Mouse (Mus musculus): Measurements from ENCODE around the gene Acox1. TPM values are rescaled to one million over a fixed set of nuclear protein-coding genes. Genes with fewer than 3 reads are reported as not detected.

The Acox1 gene
- polyA plus RNA-seq, 1 experiment: 67.9 TPM

- 75% methylated on average over 9 of the region's 9 CpGs for WGBS
- TF ChIP-seq CTCF (IDR thresholded peaks at IDR 0.05; ENCODE audit: insufficient read depth, low read length): no peak
- no peak for TF ChIP-seq POLR2A (IDR thresholded peaks at IDR 0.05; ENCODE audit: borderline replicate concordance, extremely low read depth, low read depth, low read length)
- DNase-seq: no peak
- Histone ChIP-seq H3K4me1 (ENCODE audit: control insufficient read depth, insufficient read depth, low read length) (peaks cover 23% of the 10 kb centered on the region), H3K4me3 (replicated peaks; ENCODE audit: extremely low read depth, low read depth, low read length) (no peak overlapping the region)
Observed at GRCm38 (mm10) chr11:116127986-116128385, 70.9 kb downstream of the Acox1 start.

- TF ChIP-seq CTCF (IDR thresholded peaks at IDR 0.05; ENCODE audit: insufficient read depth, low read length): no peak
- no peak for TF ChIP-seq POLR2A (IDR thresholded peaks at IDR 0.05; ENCODE audit: borderline replicate concordance, extremely low read depth, low read depth, low read length)
- Histone ChIP-seq H3K4me3 (replicated peaks; ENCODE audit: extremely low read depth, low read depth, low read length) (no peak within 1 kb of the TSS), H3K4me1 (ENCODE audit: control insufficient read depth, insufficient read depth, low read length) (peaks cover 23% of the 10 kb centered on the region)
- 46% methylated on average over 23 of the region's 23 CpGs for WGBS
- DNase-seq: no peak
Observed at GRCm38 (mm10) chr11:116127156-116127980, 71.5 kb downstream of the Acox1 start, which contains the start of gene Trim47. Gene Trim47, minus strand, starts transcription at chr11:116127210.

- 95% methylated on average over 15 of the region's 15 CpGs for WGBS
Observed at GRCm38 (mm10) chr11:116126261-116126660, 72.6 kb downstream of the Acox1 start.

More at GRCm38 (mm10) chr11:116126261-116126660, 72.6 kb downstream of the Acox1 start:
- Histone ChIP-seq H3K4me1 (ENCODE audit: control insufficient read depth, insufficient read depth, low read length) (peaks cover 20% of the 10 kb centered on the region), H3K4me3 (replicated peaks; ENCODE audit: extremely low read depth, low read depth, low read length) (no peak overlapping the region)
- no peak for DNase-seq
- TF ChIP-seq POLR2A (IDR thresholded peaks at IDR 0.05; ENCODE audit: borderline replicate concordance, extremely low read depth, low read depth, low read length) (no peak), CTCF (IDR thresholded peaks at IDR 0.05; ENCODE audit: insufficient read depth, low read length) (no peak)

Other genes starting within 250 kb of the Acox1 start
- 11.0 and 14.7 TPM in 2 replicates for gene Itgb4, start 224.3 kb downstream of the Acox1 start, polyA plus RNA-seq (2012; rRNA removed)
- 49.5 and 57.1 TPM in 2 replicates for gene Galk1, start 186.3 kb downstream of the Acox1 start, polyA plus RNA-seq (2012; rRNA removed)
- gene H3f3b, start 171.1 kb downstream of the Acox1 start, polyA plus RNA-seq (2012; rRNA removed): 223 and 243 TPM in 2 replicates
- gene Unk, start 168.7 kb downstream of the Acox1 start, polyA plus RNA-seq (2012; rRNA removed): 48.6 and 54.0 TPM in 2 replicates
- 51.6 and 56.4 TPM in 2 replicates for gene Unc13d, start 121.1 kb downstream of the Acox1 start, polyA plus RNA-seq (2012; rRNA removed)
- 257 and 267 TPM in 2 replicates for gene Wbp2, start 112.0 kb downstream of the Acox1 start, polyA plus RNA-seq (2012; rRNA removed)
- gene Trim47, start 71.8 kb downstream of the Acox1 start, polyA plus RNA-seq (2012; rRNA removed): 44.6 and 55.5 TPM in 2 replicates
- 17.3 and 21.4 TPM in 2 replicates for gene Trim65, start 67.9 kb downstream of the Acox1 start, polyA plus RNA-seq (2012; rRNA removed)
- gene Mrpl38, start 60.2 kb downstream of the Acox1 start, polyA plus RNA-seq (2012; rRNA removed): 32.9 and 41.3 TPM in 2 replicates
- gene Fbf1, start 30.9 kb downstream of the Acox1 start, polyA plus RNA-seq (2012; rRNA removed): 26.5 and 35.5 TPM in 2 replicates
- gene Ten1, start 190 bp downstream of the Acox1 start, polyA plus RNA-seq (2012; rRNA removed): 26.9 and 29.3 TPM in 2 replicates
- gene Evpl, start 39.0 kb upstream of the Acox1 start, polyA plus RNA-seq (2012; rRNA removed): 3.6 and 16.8 TPM in 2 replicates
- gene Srp68, start 75.2 kb upstream of the Acox1 start, polyA plus RNA-seq (2012; rRNA removed): 29.7 and 42.9 TPM in 2 replicates
- 0.10 and 0.18 TPM in 2 replicates for gene Galr2, start 81.9 kb upstream of the Acox1 start, polyA plus RNA-seq (2012; rRNA removed)
- gene Exoc7, start 108.2 kb upstream of the Acox1 start, polyA plus RNA-seq (2012; rRNA removed): 29.9 and 33.2 TPM in 2 replicates
- gene Foxj1, start 136.4 kb upstream of the Acox1 start, polyA plus RNA-seq (2012; rRNA removed): 78.4 and 114 TPM in 2 replicates
- 3.0 and 3.6 TPM in 2 replicates for gene Rnf157, start 214.0 kb upstream of the Acox1 start, polyA plus RNA-seq (2012; rRNA removed)
- 159 and 160 TPM in 2 replicates for gene Ubald2, start 235.0 kb upstream of the Acox1 start, polyA plus RNA-seq (2012; rRNA removed)